Mouse (Mus musculus) kidney, postnatal 14 days (tissue): ENCODE measurements around the gene Il17ra.

Source experiments
- DNase-seq: peaks from one replicate; pipeline ENCODE4 v3.0.0; 2022; ENCODE audit warnings: mixed read lengths

Il17ra gene

GRCm38 (mm10) chr6:120510425-120510824, 47.4 kb downstream of the Il17ra start:
- no peak for DNase-seq

DNA sequence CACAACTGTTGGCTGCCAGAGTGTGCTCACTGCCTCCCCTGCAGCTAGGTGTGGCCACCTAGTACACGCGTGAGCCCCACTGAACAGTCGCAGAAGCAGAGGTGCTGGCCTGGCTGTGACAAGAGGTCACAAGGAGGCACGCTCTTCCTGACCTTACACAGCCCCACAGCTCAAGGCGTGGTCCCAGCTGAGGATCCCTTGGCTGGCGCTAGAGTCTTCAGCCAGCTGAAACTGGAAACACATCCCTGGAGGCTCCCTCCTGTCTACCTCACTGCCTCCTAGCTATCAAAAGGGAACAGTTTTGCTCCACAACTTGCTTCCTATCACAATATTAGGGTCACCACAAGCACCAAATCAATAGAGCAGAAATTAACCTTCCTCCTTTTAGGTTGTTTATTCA, 48.2 kb downstream of the Il17ra start:
- DNase-seq: no peak

DNA sequence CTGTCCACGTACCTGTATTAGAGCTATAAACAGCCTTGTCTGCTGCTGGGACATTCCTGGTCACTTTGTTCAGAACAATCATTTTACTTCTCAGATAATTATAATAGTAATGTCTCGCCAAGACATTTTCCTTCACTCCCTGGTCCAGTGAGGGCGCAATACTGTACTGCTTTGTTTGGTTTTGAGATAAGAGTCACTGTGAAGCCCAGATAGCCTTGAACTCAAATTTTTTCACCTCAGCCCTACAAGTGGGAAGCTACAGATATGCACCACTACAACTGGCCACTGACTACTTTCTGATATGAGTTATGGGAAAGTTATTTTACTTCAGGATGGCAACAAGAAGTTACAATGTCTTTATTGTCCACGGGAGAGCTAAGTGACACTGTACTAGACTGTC, 53.4 kb downstream of the Il17ra start:
- DNase-seq: no peak

- DNase-seq: no peak
Measured at GRCm38 (mm10) chr6:120516879-120517278, 53.8 kb downstream of the Il17ra start.

GRCm38 (mm10) chr6:120517311-120517710, 54.3 kb downstream of the Il17ra start:
- no peak for DNase-seq

DNA sequence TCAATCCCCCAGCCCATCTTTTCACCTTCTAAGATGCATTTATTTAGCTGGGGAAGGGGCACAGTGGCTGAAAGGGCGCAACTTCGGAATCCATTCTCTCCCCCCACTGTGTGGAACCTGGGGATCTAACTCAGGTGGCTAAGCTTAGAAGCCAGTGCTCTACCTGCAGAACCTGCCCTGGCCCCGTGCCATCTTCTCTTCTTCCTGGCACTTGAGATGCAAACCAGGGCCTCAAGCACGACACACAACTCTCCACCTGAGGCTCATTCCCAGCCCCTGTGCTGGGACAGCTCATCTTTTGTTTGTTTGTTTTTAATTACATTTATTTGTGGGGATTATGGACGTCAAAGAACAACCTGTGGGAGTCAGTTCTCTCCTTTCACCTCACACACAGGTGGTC, 56.6 kb downstream of the Il17ra start:
- DNase-seq: no peak

DNA sequence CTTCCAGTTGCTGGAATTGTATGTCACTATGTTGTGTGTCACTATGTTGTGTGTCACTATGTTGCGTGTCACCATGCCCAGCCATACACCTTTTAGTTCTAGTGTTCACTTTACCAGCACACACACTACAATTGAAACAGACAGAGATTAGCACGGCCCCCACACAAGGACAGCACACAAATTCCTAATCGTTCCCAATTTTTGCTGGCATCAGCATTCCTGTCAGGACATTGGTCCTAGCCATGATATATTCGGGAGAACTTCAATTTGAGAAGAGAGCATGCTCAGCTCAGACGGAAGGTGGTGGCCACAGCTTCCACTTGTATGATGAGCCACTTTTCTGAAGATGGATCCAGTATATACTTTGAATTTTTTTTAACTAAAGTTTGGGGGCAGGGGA, 61.7 kb downstream of the Il17ra start:
- no peak for DNase-seq

- peak; percentile 7 for DNase-seq
Measured at GRCm38 (mm10) chr6:120529123-120529522, 66.1 kb downstream of the Il17ra start.

GRCm38 (mm10) chr6:120531020-120531965, 68.2 kb downstream of the Il17ra start, which contains the start of gene Hdhd5:
Hdhd5 (minus strand) TSS chr6:120531319.
- DNase-seq: peak; percentile 95

GRCm38 (mm10) chr6:120532594-120532993, 69.5 kb downstream of the Il17ra start:
- no peak for DNase-seq

- DNase-seq: no peak
Measured at GRCm38 (mm10) chr6:120536337-120536736, 73.3 kb downstream of the Il17ra start.
